Mouse (Mus musculus) retina, postnatal 7 days (tissue): ENCODE measurements around the gene Atp12a.
A peak's percentile ranks its signal among the peaks of the same experiment; 100 is the strongest.

Source experiments
- DNase-seq: peaks from one replicate; pipeline ENCODE4 v3.0.0-alpha.2; 2012; ENCODE audit warnings: low read depth, low spot score

Atp12a gene

GRCm38 (mm10) chr14:56364711-56365237 is at the start of gene Atp12a:
TSS of gene Atp12a (plus strand) at chr14:56365068.
- no peak for DNase-seq

GRCm38 (mm10) chr14:56315519-56315918 is 49.3 kb upstream of the Atp12a start:
- DNase-seq: no peak

- no peak for DNase-seq
Observed at GRCm38 (mm10) chr14:56316333-56316732, 48.5 kb upstream of the Atp12a start.

DNA sequence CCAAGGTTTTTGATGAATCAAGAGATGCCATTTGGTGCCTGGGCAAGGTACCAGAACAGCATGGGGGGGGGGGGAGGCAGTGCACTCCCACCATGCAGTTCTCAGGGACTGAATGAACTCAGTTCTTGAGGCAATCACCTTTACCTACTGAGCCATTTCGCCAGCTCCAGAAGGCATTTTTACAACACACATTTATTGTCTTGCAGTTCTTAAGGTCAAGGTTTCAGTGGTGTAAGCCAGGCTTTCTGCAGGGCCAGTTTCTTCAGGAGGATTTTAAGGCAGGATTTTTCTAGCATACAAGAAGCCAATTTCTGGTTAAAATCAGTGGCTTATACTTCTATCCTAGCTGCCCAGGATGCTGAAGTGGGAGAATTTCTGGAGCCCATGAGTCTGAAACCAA is 41.9 kb upstream of the Atp12a start:
- no peak for DNase-seq

- DNase-seq: no peak
Observed at GRCm38 (mm10) chr14:56325038-56325437, 39.8 kb upstream of the Atp12a start.

DNA sequence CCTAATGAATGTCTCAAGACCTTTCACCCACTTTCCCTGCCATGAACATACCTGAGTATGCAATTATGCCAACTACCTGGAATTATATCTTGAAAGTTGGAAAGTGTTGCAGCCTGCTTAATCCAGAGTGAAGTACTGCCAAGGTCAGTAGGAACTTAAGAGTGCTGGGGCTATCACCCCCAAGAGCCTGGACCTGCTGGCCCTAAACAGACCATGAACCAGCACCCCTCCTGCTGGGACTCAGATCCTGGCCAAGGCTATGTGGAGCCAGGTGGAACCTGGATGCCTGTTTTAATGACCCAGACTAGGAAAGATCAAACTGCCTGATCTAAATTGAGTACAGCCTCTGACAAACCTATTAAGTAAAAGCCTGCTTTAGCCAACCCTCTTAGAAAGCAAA is 31.2 kb upstream of the Atp12a start:
- DNase-seq: no peak

GRCm38 (mm10) chr14:56334437-56334836 is 30.4 kb upstream of the Atp12a start:
- DNase-seq: no peak

- no peak for DNase-seq
Observed at GRCm38 (mm10) chr14:56336032-56336431, 28.8 kb upstream of the Atp12a start.

- DNase-seq: no peak
Observed at GRCm38 (mm10) chr14:56337075-56337474, 27.8 kb upstream of the Atp12a start.

DNA sequence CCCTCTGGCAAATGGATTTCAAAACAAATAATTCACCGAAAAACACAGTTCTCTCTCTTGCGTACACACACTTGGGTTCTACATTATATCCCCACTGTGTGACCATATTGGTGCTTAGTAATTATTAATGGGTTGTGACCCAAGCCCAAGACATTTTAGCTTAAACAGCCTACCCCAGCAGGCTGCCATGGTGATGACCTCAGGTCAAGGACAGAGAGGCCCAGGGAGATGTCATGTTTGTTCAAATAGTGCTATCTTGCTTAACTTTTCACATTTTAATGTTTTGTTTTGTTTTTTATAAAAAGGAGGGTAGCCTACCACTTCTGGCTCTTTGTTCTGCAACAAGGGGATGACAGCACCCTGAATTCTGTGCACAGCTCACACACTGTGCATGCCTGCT is 27.2 kb upstream of the Atp12a start:
- DNase-seq: no peak

DNA sequence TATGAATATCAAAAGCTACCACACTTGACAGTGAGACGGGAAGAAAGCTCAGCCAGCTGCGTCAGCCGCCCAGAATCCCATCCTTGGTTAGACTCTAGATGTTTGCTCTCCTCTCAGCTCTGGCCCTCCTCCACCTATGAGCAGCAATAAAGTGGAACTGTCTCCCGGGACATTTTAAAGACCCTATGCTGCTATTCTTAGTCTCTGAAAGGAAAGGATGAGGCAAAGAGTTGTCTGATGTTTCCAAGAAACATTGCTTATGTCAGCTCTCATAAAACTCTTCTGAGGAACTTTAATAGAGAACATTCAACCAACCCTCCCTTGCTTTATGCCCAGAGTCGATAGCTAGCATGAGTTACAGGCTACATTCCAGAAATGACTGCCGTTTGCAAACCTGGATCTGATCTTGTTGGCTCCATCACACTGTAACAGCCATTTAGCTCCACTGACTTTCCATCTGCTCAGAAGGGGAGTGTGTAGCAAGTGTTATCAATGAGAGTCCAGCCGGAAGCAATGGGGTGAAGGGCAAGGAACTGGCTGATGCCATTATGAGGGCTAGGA is 25.9 kb upstream of the Atp12a start:
- DNase-seq: no peak

DNA sequence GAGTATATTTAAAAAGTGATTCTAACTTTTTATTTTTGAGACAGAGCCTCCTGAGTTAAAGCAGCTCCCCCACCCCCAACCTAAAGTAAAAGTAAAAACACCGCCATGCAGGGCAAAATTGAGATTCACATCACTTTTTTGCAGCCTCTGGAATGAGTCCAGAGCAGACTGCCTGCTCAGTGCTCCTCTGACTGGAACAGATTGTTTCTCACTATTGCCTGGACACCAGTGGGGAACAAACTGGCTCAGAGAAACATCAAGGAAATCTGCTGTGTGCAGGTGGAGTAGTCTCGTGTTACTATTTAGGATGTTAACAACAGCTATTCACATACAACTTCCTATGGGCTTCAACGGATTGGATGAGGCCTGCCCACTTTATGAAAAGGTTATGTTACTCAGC is 16.2 kb upstream of the Atp12a start:
- DNase-seq: no peak

DNA sequence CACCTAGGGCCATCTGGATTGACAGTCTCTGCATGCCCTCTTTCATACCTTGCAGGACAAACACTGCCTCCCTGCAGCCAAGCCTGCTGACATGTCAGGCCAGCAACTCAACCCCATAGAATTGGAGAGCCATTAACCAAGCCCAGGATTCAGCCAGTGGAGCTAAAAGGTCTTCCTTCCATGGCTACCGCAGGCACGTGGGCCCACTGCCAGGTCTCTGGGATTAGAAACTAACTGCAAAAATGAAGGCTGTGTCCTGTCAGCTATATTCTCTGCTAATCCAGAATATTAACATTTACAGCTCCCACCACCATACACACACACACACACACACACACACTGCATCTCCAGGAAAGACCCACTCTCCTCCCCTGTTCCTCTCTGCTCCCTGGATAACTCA is 15.3 kb upstream of the Atp12a start:
- no peak for DNase-seq

GRCm38 (mm10) chr14:56351959-56352660 is 12.8 kb upstream of the Atp12a start:
- DNase-seq: no peak

GRCm38 (mm10) chr14:56354803-56355202 is 10.1 kb upstream of the Atp12a start:
- no peak for DNase-seq

GRCm38 (mm10) chr14:56355396-56355795 is 9.5 kb upstream of the Atp12a start:
- DNase-seq: no peak

DNA sequence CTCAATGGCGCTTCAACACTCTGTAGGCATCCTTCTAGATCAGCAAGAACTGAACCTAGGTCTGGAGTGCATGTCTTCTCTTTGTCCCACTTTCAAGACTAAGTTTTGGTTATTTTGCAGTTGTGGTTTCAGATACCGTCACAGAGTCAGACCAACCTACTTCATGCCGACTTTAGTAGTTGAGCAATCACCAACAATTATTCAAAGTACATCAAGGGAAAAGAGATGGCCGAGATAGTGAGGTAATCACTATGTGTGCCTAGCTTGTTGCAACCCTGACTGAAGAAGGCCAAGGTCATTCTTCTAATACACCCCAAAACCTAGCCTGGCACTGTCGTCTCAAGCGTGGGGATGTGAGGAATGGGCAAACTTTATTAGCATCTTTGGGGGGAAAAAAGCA is 8.7 kb upstream of the Atp12a start:
- no peak for DNase-seq

DNA sequence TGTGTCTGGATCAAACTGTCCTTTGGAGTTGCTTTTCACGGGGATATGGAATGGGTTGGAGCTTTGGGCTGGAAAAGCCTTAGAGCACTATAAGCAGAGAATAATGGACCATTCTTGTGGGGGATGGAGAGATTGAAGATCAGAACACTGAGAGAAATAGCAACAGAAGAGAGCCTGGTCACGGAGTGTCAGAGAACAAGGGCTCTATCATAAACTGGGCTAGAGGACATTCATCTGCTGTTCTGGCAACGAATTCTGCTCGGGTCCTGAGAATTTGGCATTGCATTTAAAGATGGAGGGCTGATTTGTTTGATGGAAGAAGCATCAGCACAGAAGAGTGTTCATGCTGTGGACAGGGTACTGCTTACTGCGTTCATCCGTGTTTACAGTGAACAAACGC is 6.4 kb upstream of the Atp12a start:
- no peak for DNase-seq

DNA sequence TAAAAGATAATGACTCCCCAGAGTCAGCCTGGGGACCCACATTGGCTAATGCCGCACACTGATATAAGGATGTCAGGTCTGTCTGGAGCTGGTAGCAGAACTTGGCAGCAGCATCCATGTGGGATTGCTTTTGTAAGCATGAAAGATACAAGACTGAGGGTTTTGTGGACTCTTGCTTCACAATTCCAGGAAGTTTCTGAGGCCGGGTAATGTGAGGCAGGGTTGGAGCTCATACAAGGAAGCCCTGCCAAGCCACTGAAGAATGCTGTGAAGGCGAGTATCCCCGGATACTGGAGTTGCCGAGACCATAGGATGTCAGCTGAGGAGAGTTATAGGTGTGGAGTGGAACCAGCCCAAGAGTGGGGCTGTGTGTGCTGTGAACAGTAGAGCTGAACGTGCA is 5.7 kb upstream of the Atp12a start:
- no peak for DNase-seq

DNA sequence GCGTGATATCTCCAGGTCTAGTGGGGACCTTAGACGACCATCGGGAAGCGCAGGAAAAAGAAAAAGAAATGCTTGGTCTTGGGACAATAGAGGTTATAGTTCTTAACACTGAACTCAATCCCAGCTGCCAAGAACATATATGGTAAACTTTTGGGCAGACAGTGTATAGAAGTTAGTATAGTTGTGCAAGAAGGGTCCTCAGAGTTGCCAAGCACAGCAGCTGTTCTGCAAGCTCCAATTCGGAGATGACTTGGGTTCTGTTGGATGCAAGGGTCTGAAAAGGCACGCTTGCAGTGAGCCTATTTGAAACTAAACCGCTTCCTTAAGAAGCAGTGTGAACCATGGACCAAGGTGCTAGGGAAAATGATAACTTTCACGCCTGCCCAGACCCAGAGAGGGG is 424 bp downstream of the Atp12a start:
- no peak for DNase-seq

DNA sequence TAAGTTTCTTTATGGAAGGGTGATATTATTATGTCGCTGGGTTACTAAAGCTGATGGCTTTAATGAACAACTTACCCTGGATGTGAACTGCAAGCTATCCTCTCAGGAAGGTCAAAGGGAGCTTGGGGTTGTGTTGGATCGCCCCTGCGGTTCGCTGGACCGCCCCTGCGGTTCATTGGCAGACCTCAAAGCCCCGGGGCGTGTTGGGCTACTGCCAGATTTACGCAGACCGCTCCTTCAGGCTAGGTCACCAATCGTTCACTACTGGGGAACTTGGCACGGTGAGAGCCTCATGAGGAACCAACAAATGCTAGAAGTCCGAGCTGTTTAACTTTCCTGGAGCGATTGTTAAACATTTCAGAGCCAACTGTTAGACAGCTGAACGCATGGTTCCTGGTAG is 1.8 kb downstream of the Atp12a start:
- DNase-seq: no peak

- DNase-seq: no peak
Observed at GRCm38 (mm10) chr14:56368834-56369233, 4.0 kb downstream of the Atp12a start.

GRCm38 (mm10) chr14:56375731-56376130 is 10.9 kb downstream of the Atp12a start:
- DNase-seq: peak; percentile 80
